In genomic region chr13:92751726-92752565, GRCm38 (mm10) we compare ENCODE assay signal across 7 mouse cellular contexts. TPM values are rescaled to one million over a fixed set of nuclear protein-coding genes. Genes with fewer than 3 reads are reported as not detected.
DNase-seq lines count a peak whose midpoint lies in the region; ATAC-seq and TF ChIP-seq lines count a peak whose summit lies in the region.

No protein-coding gene starts in this region.

- DNase-seq in adrenal gland, adult (ENCODE audit: inconsistent age in 2 of 2, low spot score in 1 of 2) = peak; percentile 92 to 97
- peak; percentile 94 to 96 for DNase-seq in cerebellum, postnatal 14 days
- DNase-seq in frontal cortex, postnatal 25 days (ENCODE audit: low spot score in 2 of 2) = peak; percentile 90 to 94
- peak; percentile 90 to 96 for DNase-seq in left cerebral cortex, adult 2 months (ENCODE audit: extremely low spot score in 1 of 2, low spot score in 2 of 2)
- peak; percentile 92 to 93 for DNase-seq in right cerebral cortex, postnatal 36 days (ENCODE audit: low spot score in 2 of 2)

- no peaks in the 10 kb centered on the region for H3K9me3 ChIP-seq in hindbrain, embryonic 16.5 days (ENCODE audit: control insufficient read depth, low read length)

- peak overlapping the region; percentile 48 for H3K27ac ChIP-seq in hindbrain, embryonic 16.5 days (ENCODE audit: low read depth, low read length)
- peak overlapping the region; percentile 76 for H3K27ac ChIP-seq in left cerebral cortex, adult 2 months

- 50% methylated on average over 21 of the region's 21 CpGs for WGBS in hindbrain, embryonic 16.5 days

- no peak overlapping the region for H3K9ac ChIP-seq in hindbrain, embryonic 16.5 days (ENCODE audit: low read depth, low read length)

- no peaks in the 10 kb centered on the region for H3K36me3 ChIP-seq in hindbrain, embryonic 16.5 days (ENCODE audit: control insufficient read depth, insufficient read depth, low read length)

- H3K27me3 ChIP-seq in hindbrain, embryonic 16.5 days (replicated peaks; ENCODE audit: control insufficient read depth, insufficient read depth, low read length) = no peaks in the 10 kb centered on the region

- peak; percentile 82 for ATAC-seq in hindbrain, embryonic 16.5 days
- peak; percentile 55 for ATAC-seq in megakaryocyte-erythroid progenitor cell, adult 5-6 weeks (replicated peaks; ENCODE audit: low FRiP score, low TSS enrichment, poor library complexity, severe bottlenecking)

- intact Hi-C loops in left cerebral cortex, adult 2 months (cut with DNase I) = loop anchor here (1.0 to 10.0 kb wide), 8 partner anchors 90 to 967 kb away; partner anchors contain the start of gene Mtx3

- no peak overlapping the region for H3K4me2 ChIP-seq in hindbrain, embryonic 16.5 days (ENCODE audit: low read length)

- peak; percentile 99 for TF ChIP-seq CTCF in left cerebral cortex, adult 2 months (IDR thresholded peaks at IDR 0.05)

- no peak overlapping the region for H3K4me3 ChIP-seq in hindbrain, embryonic 16.5 days (ENCODE audit: low read length)
- H3K4me3 ChIP-seq in left cerebral cortex, adult 2 months = peak overlapping the region; percentile 9; the same call in 1 of the 2 replicates

- peaks cover 4% of the 10 kb centered on the region for H3K4me1 ChIP-seq in hindbrain, embryonic 16.5 days (ENCODE audit: control insufficient read depth, insufficient read depth, low read depth, low read length)

RNA-seq across cellular contexts. Expression of gene Thbs4, which starts 42.7 kb away (rescaled TPM):
- polyA plus RNA-seq in hindbrain, embryonic 16.5 days (2015; fragmentation: Nextera tagmentation; extraction: Ambion mirVana) = 2.3 and 6.0 TPM in 2 replicates
- 1 to 10 TPM; 3.4 to 5.8 TPM for total RNA-seq in left cerebral cortex, adult 2 months (2021)
- not detected in 2 replicates for total RNA-seq in megakaryocyte-erythroid progenitor cell, adult 5-6 weeks (2014; fragmentation: Nextera tagmentation)
- total RNA-seq in megakaryocyte-erythroid progenitor cell, adult 5-6 weeks (2017) = not detected in 2 replicates

Comparison
In these comparisons a context has a peak if more than half of its experiments do, and no peak if none do; other contexts are left out.
1. RNA of gene Thbs4, which starts 42.7 kb away (total RNA-seq): 3.4 to 5.8 TPM in left cerebral cortex, adult 2 months; not detected in megakaryocyte-erythroid progenitor cell, adult 5-6 weeks; every median in the first group is over 4 times any median in the second.
2. Peak in every context shown above with its lines, with median percentiles within 50 percentile points of each other: DNase-seq.